Mouse (Mus musculus): ENCODE data around the gene Itga1. TPM values are rescaled to one million over a fixed set of nuclear protein-coding genes. Genes with fewer than 3 reads are reported as not detected.
A peak's percentile ranks its signal among the peaks of the same experiment; 100 is the strongest.

The Itga1 gene
- polyA plus RNA-seq, 1 experiment from 2014 or later: 36.9 TPM

GRCm38 (mm10) chr13:115107436-115107835 lies 5.7 kb upstream of the Itga1 start:
- Histone ChIP-seq H3K36me3 (ENCODE audit: control insufficient read depth, insufficient read depth, low read length) (no peaks in the 10 kb centered on the region), H3K9me3 (ENCODE audit: control insufficient read depth, low read length) (peaks cover 3% of the 10 kb centered on the region; the same call in 1 of the 2 replicates), H3K4me1 (replicated peaks; ENCODE audit: control insufficient read depth, insufficient read depth, low read length) (peaks cover 3% of the 10 kb centered on the region; the same call in 1 of the 2 replicates), H3K9ac (ENCODE audit: low read length) (no peak overlapping the region), H3K27ac (ENCODE audit: low read length) (no peak overlapping the region), H3K4me3 (ENCODE audit: low read length) (no peak overlapping the region), H3K4me2 (ENCODE audit: low read depth, low read length) (no peak overlapping the region), H3K27me3 (ENCODE audit: control insufficient read depth, insufficient read depth, low read depth, low read length) (no peaks in the 10 kb centered on the region)
- 83% methylated on average over 8 of the region's 8 CpGs for WGBS
- no peak for ATAC-seq (ENCODE audit: low read depth)

GRCm38 (mm10) chr13:115106183-115106582 lies 4.4 kb upstream of the Itga1 start:
- Histone ChIP-seq H3K27me3 (ENCODE audit: control insufficient read depth, insufficient read depth, low read depth, low read length) (no peaks in the 10 kb centered on the region), H3K4me1 (replicated peaks; ENCODE audit: control insufficient read depth, insufficient read depth, low read length) (peaks cover 3% of the 10 kb centered on the region; the same call in 1 of the 2 replicates), H3K9me3 (ENCODE audit: control insufficient read depth, low read length) (peaks cover 3% of the 10 kb centered on the region; the same call in 1 of the 2 replicates), H3K4me3 (ENCODE audit: low read length) (no peak overlapping the region), H3K9ac (ENCODE audit: low read length) (no peak overlapping the region), H3K4me2 (ENCODE audit: low read depth, low read length) (no peak overlapping the region), H3K36me3 (ENCODE audit: control insufficient read depth, insufficient read depth, low read length) (no peaks in the 10 kb centered on the region), H3K27ac (ENCODE audit: low read length) (no peak overlapping the region)
- 62% methylated on average over 10 of the region's 10 CpGs for WGBS
- no peak for ATAC-seq (ENCODE audit: low read depth)

GRCm38 (mm10) chr13:115102754-115103153 lies 990 bp upstream of the Itga1 start:
- Histone ChIP-seq H3K9ac (ENCODE audit: low read length) (no peak overlapping the region), H3K36me3 (ENCODE audit: control insufficient read depth, insufficient read depth, low read length) (no peaks in the 10 kb centered on the region), H3K9me3 (ENCODE audit: control insufficient read depth, low read length) (peaks cover 3% of the 10 kb centered on the region; the same call in 1 of the 2 replicates), H3K4me2 (ENCODE audit: low read depth, low read length) (0 out of 2 replicates have a peak overlapping the region, but pooled peaks have one; percentile 70), H3K4me3 (ENCODE audit: low read length) (no peak overlapping the region), H3K27me3 (ENCODE audit: control insufficient read depth, insufficient read depth, low read depth, low read length) (no peaks in the 10 kb centered on the region), H3K27ac (ENCODE audit: low read length) (0 out of 2 replicates have a peak overlapping the region, but pooled peaks have one; percentile 25), H3K4me1 (replicated peaks; ENCODE audit: control insufficient read depth, insufficient read depth, low read length) (peaks cover 6% of the 10 kb centered on the region; the same call in 1 of the 2 replicates)
- no peak for ATAC-seq (ENCODE audit: low read depth)
- 94% methylated on average over 2 of the region's 2 CpGs for WGBS

GRCm38 (mm10) chr13:115100381-115101177 lies 1.2 kb downstream of the Itga1 start:
- H3K27ac ChIP-seq (ENCODE audit: low read length): peak overlapping the region; percentile 97
- H3K36me3 ChIP-seq (ENCODE audit: control insufficient read depth, insufficient read depth, low read length): no peaks in the 10 kb centered on the region
- peak overlapping the region; percentile 70 for H3K4me2 ChIP-seq (ENCODE audit: low read depth, low read length)
- H3K9ac ChIP-seq (ENCODE audit: low read length): peak overlapping the region; percentile 79
- WGBS: 29% methylated on average over 11 of the region's 11 CpGs
- no peak for ATAC-seq (ENCODE audit: low read depth)
- H3K9me3 ChIP-seq (ENCODE audit: control insufficient read depth, low read length): peaks cover 3% of the 10 kb centered on the region; the same call in 1 of the 2 replicates
- H3K4me3 ChIP-seq (ENCODE audit: low read length): peak overlapping the region; percentile 67
- peaks cover 19% of the 10 kb centered on the region for H3K4me1 ChIP-seq (replicated peaks; ENCODE audit: control insufficient read depth, insufficient read depth, low read length)
- no peaks in the 10 kb centered on the region for H3K27me3 ChIP-seq (ENCODE audit: control insufficient read depth, insufficient read depth, low read depth, low read length)

GRCm38 (mm10) chr13:115099381-115099780 lies 2.4 kb downstream of the Itga1 start:
- peaks cover 3% of the 10 kb centered on the region; the same call in 1 of the 2 replicates for H3K9me3 ChIP-seq (ENCODE audit: control insufficient read depth, low read length)
- no peak overlapping the region for H3K9ac ChIP-seq (ENCODE audit: low read length)
- peak overlapping the region; percentile 21; the same call in 1 of the 2 replicates for H3K4me3 ChIP-seq (ENCODE audit: low read length)
- WGBS: 83% methylated on average over 9 of the region's 9 CpGs
- H3K27ac ChIP-seq (ENCODE audit: low read length): no peak overlapping the region
- H3K4me1 ChIP-seq (replicated peaks; ENCODE audit: control insufficient read depth, insufficient read depth, low read length): peaks cover 21% of the 10 kb centered on the region
- ATAC-seq (ENCODE audit: low read depth): no peak
- no peaks in the 10 kb centered on the region for H3K27me3 ChIP-seq (ENCODE audit: control insufficient read depth, insufficient read depth, low read depth, low read length)
- H3K4me2 ChIP-seq (ENCODE audit: low read depth, low read length): peak overlapping the region; percentile 70
- H3K36me3 ChIP-seq (ENCODE audit: control insufficient read depth, insufficient read depth, low read length): no peaks in the 10 kb centered on the region

- 67% methylated on average over 3 of the region's 3 CpGs for WGBS
- peaks cover 21% of the 10 kb centered on the region for H3K4me1 ChIP-seq (replicated peaks; ENCODE audit: control insufficient read depth, insufficient read depth, low read length)
- no peak for ATAC-seq (ENCODE audit: low read depth)
- no peaks in the 10 kb centered on the region for H3K27me3 ChIP-seq (ENCODE audit: control insufficient read depth, insufficient read depth, low read depth, low read length)
- H3K9ac ChIP-seq (ENCODE audit: low read length): no peak overlapping the region
- no peaks in the 10 kb centered on the region for H3K36me3 ChIP-seq (ENCODE audit: control insufficient read depth, insufficient read depth, low read length)
- H3K9me3 ChIP-seq (ENCODE audit: control insufficient read depth, low read length): no peaks in the 10 kb centered on the region
- no peak overlapping the region for H3K27ac ChIP-seq (ENCODE audit: low read length)
- 0 out of 2 replicates have a peak overlapping the region, but pooled peaks have one; percentile 22 for H3K4me2 ChIP-seq (ENCODE audit: low read depth, low read length)
- no peak overlapping the region for H3K4me3 ChIP-seq (ENCODE audit: low read length)
These were observed 3.5 kb downstream of the Itga1 start for GRCm38 (mm10) chr13:115098227-115098626.

GRCm38 (mm10) chr13:115096965-115097364 lies 4.8 kb downstream of the Itga1 start:
- WGBS: 51% methylated on average over 5 of the region's 5 CpGs

GRCm38 (mm10) chr13:115096216-115096615 lies 5.5 kb downstream of the Itga1 start:
- no peak for ATAC-seq (ENCODE audit: low read depth)
- no peak overlapping the region for H3K27ac ChIP-seq (ENCODE audit: low read length)

More at GRCm38 (mm10) chr13:115096965-115097364, 4.8 kb downstream of the Itga1 start:
- no peak overlapping the region for H3K4me3 ChIP-seq (ENCODE audit: low read length)
- no peaks in the 10 kb centered on the region for H3K9me3 ChIP-seq (ENCODE audit: control insufficient read depth, low read length)
- H3K27me3 ChIP-seq (ENCODE audit: control insufficient read depth, insufficient read depth, low read depth, low read length): no peaks in the 10 kb centered on the region
- H3K9ac ChIP-seq (ENCODE audit: low read length): no peak overlapping the region
- 0 out of 2 replicates have a peak overlapping the region, but pooled peaks have one; percentile 2 for H3K27ac ChIP-seq (ENCODE audit: low read length)
- no peaks in the 10 kb centered on the region for H3K36me3 ChIP-seq (ENCODE audit: control insufficient read depth, insufficient read depth, low read length)
- peaks cover 17% of the 10 kb centered on the region for H3K4me1 ChIP-seq (replicated peaks; ENCODE audit: control insufficient read depth, insufficient read depth, low read length)
- H3K4me2 ChIP-seq (ENCODE audit: low read depth, low read length): 0 out of 2 replicates have a peak overlapping the region, but pooled peaks have one; percentile 25
- ATAC-seq (ENCODE audit: low read depth): no peak

GRCm38 (mm10) chr13:115095392-115095791 lies 6.4 kb downstream of the Itga1 start:
- H3K36me3 ChIP-seq (ENCODE audit: control insufficient read depth, insufficient read depth, low read length): no peaks in the 10 kb centered on the region
- no peaks in the 10 kb centered on the region for H3K9me3 ChIP-seq (ENCODE audit: control insufficient read depth, low read length)
- no peak overlapping the region for H3K27ac ChIP-seq (ENCODE audit: low read length)
- no peak overlapping the region for H3K4me3 ChIP-seq (ENCODE audit: low read length)
- H3K27me3 ChIP-seq (ENCODE audit: control insufficient read depth, insufficient read depth, low read depth, low read length): no peaks in the 10 kb centered on the region
- ATAC-seq (ENCODE audit: low read depth): no peak
- H3K4me1 ChIP-seq (replicated peaks; ENCODE audit: control insufficient read depth, insufficient read depth, low read length): peaks cover 21% of the 10 kb centered on the region
- WGBS: 62% methylated on average over 2 of the region's 2 CpGs
- H3K9ac ChIP-seq (ENCODE audit: low read length): no peak overlapping the region
- no peak overlapping the region for H3K4me2 ChIP-seq (ENCODE audit: low read depth, low read length)

More at GRCm38 (mm10) chr13:115096216-115096615, 5.5 kb downstream of the Itga1 start:
- Histone ChIP-seq H3K4me1 (replicated peaks; ENCODE audit: control insufficient read depth, insufficient read depth, low read length) (peaks cover 18% of the 10 kb centered on the region), H3K27me3 (ENCODE audit: control insufficient read depth, insufficient read depth, low read depth, low read length) (no peaks in the 10 kb centered on the region), H3K9ac (ENCODE audit: low read length) (0 out of 2 replicates have a peak overlapping the region, but pooled peaks have one; percentile 6), H3K36me3 (ENCODE audit: control insufficient read depth, insufficient read depth, low read length) (no peaks in the 10 kb centered on the region), H3K9me3 (ENCODE audit: control insufficient read depth, low read length) (no peaks in the 10 kb centered on the region), H3K4me3 (ENCODE audit: low read length) (no peak overlapping the region), H3K4me2 (ENCODE audit: low read depth, low read length) (no peak overlapping the region)
- 23% methylated on average over 2 of the region's 2 CpGs for WGBS
